Mouse (Mus musculus): ENCODE measurements around the gene Trappc1. TPM values are rescaled to one million over a fixed set of nuclear protein-coding genes. Genes with fewer than 3 reads are reported as not detected.

Gene Trappc1
- polyA plus RNA-seq, 1 experiment from 2014 or later, result 147 TPM

GRCm38 (mm10) chr11:69368356-69369214, 44.8 kb downstream of the Trappc1 start:
- H3K4me3 ChIP-seq (ENCODE audit: low read depth, low read length), result peak overlapping the region; percentile 89
- H3K36me3 ChIP-seq (ENCODE audit: control insufficient read depth, insufficient read depth, low read length), result peaks cover 10% of the 10 kb centered on the region
- ATAC-seq (ENCODE audit: insufficient number of reproducible peaks, insufficient read depth, low FRiP score, low read depth), result no peak
- peak overlapping the region; percentile 98 for H3K4me2 ChIP-seq (replicated peaks; ENCODE audit: low read depth, low read length)
- H3K9ac ChIP-seq (replicated peaks; ENCODE audit: low read depth, low read length), result peak overlapping the region; percentile 100
- no peaks in the 10 kb centered on the region for H3K9me3 ChIP-seq (ENCODE audit: control insufficient read depth, low read depth, low read length)
- H3K4me1 ChIP-seq (ENCODE audit: control insufficient read depth, insufficient read depth, low read length), result peaks cover 55% of the 10 kb centered on the region
- no peaks in the 10 kb centered on the region for H3K27me3 ChIP-seq (ENCODE audit: control insufficient read depth, insufficient read depth, low read length)
- H3K27ac ChIP-seq (ENCODE audit: low read length), result peak overlapping the region; percentile 100
- WGBS, result under 1% methylated on average over 68 of the region's 106 CpGs

- ATAC-seq (ENCODE audit: insufficient number of reproducible peaks, insufficient read depth, low FRiP score, low read depth), result no peak
- peaks cover 49% of the 10 kb centered on the region for H3K4me1 ChIP-seq (ENCODE audit: control insufficient read depth, insufficient read depth, low read length)
- WGBS, result under 1% methylated on average over 11 of the region's 34 CpGs
These were observed 45.6 kb downstream of the Trappc1 start, which contains the start of gene Chd3 for GRCm38 (mm10) chr11:69369215-69369989. TSS of gene Chd3 (minus strand) at chr11:69369406.

GRCm38 (mm10) chr11:69369990-69370816, 46.4 kb downstream of the Trappc1 start:
- no peaks in the 10 kb centered on the region for H3K27me3 ChIP-seq (ENCODE audit: control insufficient read depth, insufficient read depth, low read length)
- peak overlapping the region; percentile 89 for H3K4me3 ChIP-seq (ENCODE audit: low read depth, low read length)
- peaks cover 11% of the 10 kb centered on the region; the same call in 1 of the 2 replicates for H3K36me3 ChIP-seq (ENCODE audit: control insufficient read depth, insufficient read depth, low read length)
- 10% methylated on average over 2 of the region's 2 CpGs for WGBS
- H3K4me2 ChIP-seq (replicated peaks; ENCODE audit: low read depth, low read length), result peak overlapping the region; percentile 98
- no peak for ATAC-seq (ENCODE audit: insufficient number of reproducible peaks, insufficient read depth, low FRiP score, low read depth)
- H3K9me3 ChIP-seq (ENCODE audit: control insufficient read depth, low read depth, low read length), result no peaks in the 10 kb centered on the region
- H3K4me1 ChIP-seq (ENCODE audit: control insufficient read depth, insufficient read depth, low read length), result peaks cover 41% of the 10 kb centered on the region
- H3K9ac ChIP-seq (replicated peaks; ENCODE audit: low read depth, low read length), result peak overlapping the region; percentile 100; the same call in 1 of the 2 replicates
- H3K27ac ChIP-seq (ENCODE audit: low read length), result peak overlapping the region; percentile 100

More at GRCm38 (mm10) chr11:69369215-69369989, 45.6 kb downstream of the Trappc1 start, which contains the start of gene Chd3:
- Histone ChIP-seq H3K4me2 (replicated peaks; ENCODE audit: low read depth, low read length) (peak within 1 kb of the TSS; percentile 98), H3K9ac (replicated peaks; ENCODE audit: low read depth, low read length) (peak within 1 kb of the TSS; percentile 100), H3K27me3 (ENCODE audit: control insufficient read depth, insufficient read depth, low read length) (no peaks in the 10 kb centered on the region), H3K36me3 (ENCODE audit: control insufficient read depth, insufficient read depth, low read length) (peaks cover 11% of the 10 kb centered on the region; the same call in 1 of the 2 replicates), H3K9me3 (ENCODE audit: control insufficient read depth, low read depth, low read length) (no peaks in the 10 kb centered on the region), H3K4me3 (ENCODE audit: low read depth, low read length) (peak within 1 kb of the TSS; percentile 89), H3K27ac (ENCODE audit: low read length) (peak within 1 kb of the TSS; percentile 100)

- WGBS, result 15% methylated on average over 9 of the region's 9 CpGs
- Histone ChIP-seq H3K27me3 (ENCODE audit: control insufficient read depth, insufficient read depth, low read length) (no peaks in the 10 kb centered on the region), H3K27ac (ENCODE audit: low read length) (peak overlapping the region; percentile 58), H3K9ac (replicated peaks; ENCODE audit: low read depth, low read length) (no peak overlapping the region), H3K9me3 (ENCODE audit: control insufficient read depth, low read depth, low read length) (no peaks in the 10 kb centered on the region), H3K4me3 (ENCODE audit: low read depth, low read length) (peak overlapping the region; percentile 4; the same call in 1 of the 2 replicates), H3K36me3 (ENCODE audit: control insufficient read depth, insufficient read depth, low read length) (peaks cover 11% of the 10 kb centered on the region; the same call in 1 of the 2 replicates), H3K4me1 (ENCODE audit: control insufficient read depth, insufficient read depth, low read length) (peaks cover 35% of the 10 kb centered on the region), H3K4me2 (replicated peaks; ENCODE audit: low read depth, low read length) (peak overlapping the region; percentile 38)
- no peak for ATAC-seq (ENCODE audit: insufficient number of reproducible peaks, insufficient read depth, low FRiP score, low read depth)
These were observed 47.0 kb downstream of the Trappc1 start for GRCm38 (mm10) chr11:69370817-69371215.

- Histone ChIP-seq H3K27me3 (ENCODE audit: control insufficient read depth, insufficient read depth, low read length) (no peaks in the 10 kb centered on the region), H3K36me3 (ENCODE audit: control insufficient read depth, insufficient read depth, low read length) (peaks cover 11% of the 10 kb centered on the region; the same call in 1 of the 2 replicates), H3K4me1 (ENCODE audit: control insufficient read depth, insufficient read depth, low read length) (peaks cover 32% of the 10 kb centered on the region), H3K9ac (replicated peaks; ENCODE audit: low read depth, low read length) (no peak overlapping the region), H3K4me2 (replicated peaks; ENCODE audit: low read depth, low read length) (peak overlapping the region; percentile 38; the same call in 1 of the 2 replicates), H3K9me3 (ENCODE audit: control insufficient read depth, low read depth, low read length) (no peaks in the 10 kb centered on the region), H3K4me3 (ENCODE audit: low read depth, low read length) (no peak overlapping the region), H3K27ac (ENCODE audit: low read length) (peak overlapping the region; percentile 64; the same call in 1 of the 2 replicates)
- no peak for ATAC-seq (ENCODE audit: insufficient number of reproducible peaks, insufficient read depth, low FRiP score, low read depth)
- 35% methylated on average over 12 of the region's 12 CpGs for WGBS
These were observed 47.8 kb downstream of the Trappc1 start for GRCm38 (mm10) chr11:69371601-69372000.

GRCm38 (mm10) chr11:69372056-69372779, 48.4 kb downstream of the Trappc1 start:
- peaks cover 11% of the 10 kb centered on the region; the same call in 1 of the 2 replicates for H3K36me3 ChIP-seq (ENCODE audit: control insufficient read depth, insufficient read depth, low read length)
- no peak overlapping the region for H3K4me3 ChIP-seq (ENCODE audit: low read depth, low read length)
- peaks cover 32% of the 10 kb centered on the region for H3K4me1 ChIP-seq (ENCODE audit: control insufficient read depth, insufficient read depth, low read length)
- WGBS, result 23% methylated on average over 12 of the region's 12 CpGs
- peak overlapping the region; percentile 19; the same call in 1 of the 2 replicates for H3K4me2 ChIP-seq (replicated peaks; ENCODE audit: low read depth, low read length)
- peak overlapping the region; percentile 64; the same call in 1 of the 2 replicates for H3K27ac ChIP-seq (ENCODE audit: low read length)
- no peaks in the 10 kb centered on the region for H3K9me3 ChIP-seq (ENCODE audit: control insufficient read depth, low read depth, low read length)
- H3K9ac ChIP-seq (replicated peaks; ENCODE audit: low read depth, low read length), result no peak overlapping the region
- no peaks in the 10 kb centered on the region for H3K27me3 ChIP-seq (ENCODE audit: control insufficient read depth, insufficient read depth, low read length)
- ATAC-seq (ENCODE audit: insufficient number of reproducible peaks, insufficient read depth, low FRiP score, low read depth), result no peak

GRCm38 (mm10) chr11:69372780-69373170, 49.0 kb downstream of the Trappc1 start:
- 57% methylated on average over 3 of the region's 3 CpGs for WGBS
- H3K27ac ChIP-seq (ENCODE audit: low read length), result peak overlapping the region; percentile 64; the same call in 1 of the 2 replicates
- peak overlapping the region; percentile 19; the same call in 1 of the 2 replicates for H3K4me2 ChIP-seq (replicated peaks; ENCODE audit: low read depth, low read length)
- H3K9me3 ChIP-seq (ENCODE audit: control insufficient read depth, low read depth, low read length), result no peaks in the 10 kb centered on the region
- no peak for ATAC-seq (ENCODE audit: insufficient number of reproducible peaks, insufficient read depth, low FRiP score, low read depth)
- no peak overlapping the region for H3K4me3 ChIP-seq (ENCODE audit: low read depth, low read length)
- no peak overlapping the region for H3K9ac ChIP-seq (replicated peaks; ENCODE audit: low read depth, low read length)
- no peaks in the 10 kb centered on the region for H3K27me3 ChIP-seq (ENCODE audit: control insufficient read depth, insufficient read depth, low read length)
- H3K4me1 ChIP-seq (ENCODE audit: control insufficient read depth, insufficient read depth, low read length), result peaks cover 28% of the 10 kb centered on the region
- peaks cover 11% of the 10 kb centered on the region; the same call in 1 of the 2 replicates for H3K36me3 ChIP-seq (ENCODE audit: control insufficient read depth, insufficient read depth, low read length)
